Comparison of ENCODE assay signal across 8 mouse cellular contexts in the genomic region with DNA sequence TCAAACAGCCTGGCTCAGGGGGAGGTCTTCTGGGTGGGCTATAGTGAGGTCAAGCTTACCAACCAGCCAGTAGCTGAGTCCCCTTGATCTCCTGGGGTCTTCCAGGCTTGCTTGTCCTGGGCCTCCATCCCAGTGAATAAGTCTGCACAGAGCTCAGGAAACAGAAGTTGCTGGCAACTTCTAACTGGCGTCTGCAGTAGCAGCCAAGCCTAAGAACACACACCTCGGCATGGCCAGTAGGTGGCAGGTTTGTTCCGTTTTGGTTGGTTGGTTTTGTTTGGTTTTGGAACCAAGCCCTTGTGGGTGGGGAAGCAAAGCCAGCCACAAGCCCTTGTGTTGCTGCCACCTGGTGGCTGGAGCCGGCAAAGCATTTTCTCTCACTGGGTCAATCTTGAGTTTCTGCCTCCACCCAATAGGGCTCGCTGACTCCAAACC. TPM values are rescaled to one million over a fixed set of nuclear protein-coding genes. Genes with fewer than 3 reads are reported as not detected.
DNase-seq lines count a peak whose midpoint lies in the region; ATAC-seq and TF ChIP-seq lines count a peak whose summit lies in the region.

No protein-coding gene starts in this region.

- WGBS in hindbrain, embryonic 10.5 days: 3% methylated on average over 5 of the region's 5 CpGs
- 0% methylated on average over 5 of the region's 5 CpGs for WGBS in lung, embryonic 15.5 days
- 2% methylated on average over 5 of the region's 5 CpGs for WGBS in thymus, adult 2 months

- TF ChIP-seq CTCF in thymus, adult 2 months (IDR thresholded peaks at IDR 0.05; ENCODE audit: borderline replicate concordance, control insufficient read depth, extremely low read depth, insufficient read depth, low read length, poor library complexity): peak; percentile 99

- no peaks in the 10 kb centered on the region for H3K9me3 ChIP-seq in hindbrain, embryonic 10.5 days
- H3K9me3 ChIP-seq in lung, embryonic 15.5 days: no peaks in the 10 kb centered on the region

- no peak overlapping the region for H3K4me3 ChIP-seq in hindbrain, embryonic 10.5 days
- H3K4me3 ChIP-seq in lung, embryonic 15.5 days: no peak overlapping the region
- H3K4me3 ChIP-seq in thymus, adult 2 months (ENCODE audit: control insufficient read depth, insufficient read depth, low read length): no peak overlapping the region

- H3K4me1 ChIP-seq in hindbrain, embryonic 10.5 days (replicated peaks): peaks cover 60% of the 10 kb centered on the region
- H3K4me1 ChIP-seq in lung, embryonic 15.5 days: peaks cover 57% of the 10 kb centered on the region
- H3K4me1 ChIP-seq in thymus, adult 2 months (replicated peaks; ENCODE audit: control insufficient read depth, insufficient read depth, low read length): peaks cover 5% of the 10 kb centered on the region

- H3K27ac ChIP-seq in hindbrain, embryonic 10.5 days: peak overlapping the region; percentile 73
- H3K27ac ChIP-seq in lung, embryonic 15.5 days: peak overlapping the region; percentile 72
- no peak overlapping the region for H3K27ac ChIP-seq in thymus, adult 2 months (ENCODE audit: control insufficient read depth, insufficient read depth, low read length)

- H3K9ac ChIP-seq in lung, embryonic 15.5 days: peak overlapping the region; percentile 30; the same call in 1 of the 2 replicates

- TF ChIP-seq POLR2A in thymus, adult 2 months (IDR thresholded peaks at IDR 0.05; ENCODE audit: control insufficient read depth, extremely low read depth, insufficient read depth, low read length, poor library complexity): no peak

- H3K27me3 ChIP-seq in hindbrain, embryonic 10.5 days (ENCODE audit: insufficient read depth, poor library complexity, severe bottlenecking): peaks cover 3% of the 10 kb centered on the region; the same call in 1 of the 2 replicates
- H3K27me3 ChIP-seq in lung, embryonic 15.5 days: no peaks in the 10 kb centered on the region
- H3K27me3 ChIP-seq in thymus, adult 2 months (ENCODE audit: control insufficient read depth, insufficient read depth, low read length): no peaks in the 10 kb centered on the region

- peak; percentile 90 for DNase-seq in Muller cell, postnatal 12 days (ENCODE audit: inconsistent ontology term)
- DNase-seq in cerebellum, adult 9-11 months: peak; percentile 94
- DNase-seq in frontal cortex, adult 2 months (ENCODE audit: extremely low spot score in 1 of 2, low spot score in 1 of 2): peak; percentile 92 to 99
- peak; percentile 96 for DNase-seq in hindbrain, embryonic 10.5 days (ENCODE audit: low spot score)
- DNase-seq in layer of hippocampus, adult 9-10 months (ENCODE audit: low spot score): peak; percentile 96
- DNase-seq in ovary, adult 18-20 months (ENCODE audit: low spot score): peak; percentile 84
- DNase-seq in thymus, adult 2 months: peak; percentile 96

- peak overlapping the region; percentile 28 for H3K4me2 ChIP-seq in lung, embryonic 15.5 days

- peak; percentile 41; the same call in 1 of the 2 replicates for ATAC-seq in lung, embryonic 15.5 days (ENCODE audit: borderline replicate concordance, extremely low read depth, low FRiP score, low TSS enrichment)

- peaks cover 79% of the 10 kb centered on the region for H3K36me3 ChIP-seq in hindbrain, embryonic 10.5 days
- peaks cover 17% of the 10 kb centered on the region for H3K36me3 ChIP-seq in lung, embryonic 15.5 days
- no peaks in the 10 kb centered on the region for H3K36me3 ChIP-seq in thymus, adult 2 months (ENCODE audit: control insufficient read depth, insufficient read depth, low read length)

RNA-seq across cellular contexts. Expression of a gene that starts 5.5 kb away (rescaled TPM):
- polyA plus RNA-seq in frontal cortex, adult 2 months (2012; rRNA removed): 11.7 and 14.6 TPM in 2 replicates
- polyA plus RNA-seq in hindbrain, embryonic 10.5 days (2016; fragmentation: Nextera tagmentation; extraction: Ambion mirVana): 75.8 and 89.8 TPM in 2 replicates
- polyA plus RNA-seq in lung, embryonic 15.5 days (2015; fragmentation: Nextera tagmentation; extraction: Ambion mirVana): 79.8 and 81.5 TPM in 2 replicates
- 27.9 and 29.9 TPM in 2 replicates for polyA plus RNA-seq in thymus, adult 2 months (2012; rRNA removed)

RNA-seq across cellular contexts. Expression of a gene that starts 24.4 kb away (rescaled TPM):
- polyA plus RNA-seq in frontal cortex, adult 2 months (2012; rRNA removed): 0.06 TPM in 1 of 2 replicates, not detected in the other
- not detected in 2 replicates for polyA plus RNA-seq in hindbrain, embryonic 10.5 days (2016; fragmentation: Nextera tagmentation; extraction: Ambion mirVana)
- polyA plus RNA-seq in lung, embryonic 15.5 days (2015; fragmentation: Nextera tagmentation; extraction: Ambion mirVana): 2.8 and 9.3 TPM in 2 replicates
- 8.3 and 16.6 TPM in 2 replicates for polyA plus RNA-seq in thymus, adult 2 months (2012; rRNA removed)

RNA-seq across cellular contexts. Expression of a gene that starts 26.2 kb away (rescaled TPM):
- polyA plus RNA-seq in frontal cortex, adult 2 months (2012; rRNA removed): 63.6 TPM in 2 replicates
- polyA plus RNA-seq in hindbrain, embryonic 10.5 days (2016; fragmentation: Nextera tagmentation; extraction: Ambion mirVana): 58.1 and 79.1 TPM in 2 replicates
- polyA plus RNA-seq in lung, embryonic 15.5 days (2015; fragmentation: Nextera tagmentation; extraction: Ambion mirVana): 7.5 and 8.5 TPM in 2 replicates
- 28.2 and 37.6 TPM in 2 replicates for polyA plus RNA-seq in thymus, adult 2 months (2012; rRNA removed)

RNA-seq across cellular contexts. Expression of a gene that starts 55.9 kb away (rescaled TPM):
- 202 and 203 TPM in 2 replicates for polyA plus RNA-seq in frontal cortex, adult 2 months (2012; rRNA removed)
- 161 and 177 TPM in 2 replicates for polyA plus RNA-seq in hindbrain, embryonic 10.5 days (2016; fragmentation: Nextera tagmentation; extraction: Ambion mirVana)
- polyA plus RNA-seq in lung, embryonic 15.5 days (2015; fragmentation: Nextera tagmentation; extraction: Ambion mirVana): 115 and 116 TPM in 2 replicates
- polyA plus RNA-seq in thymus, adult 2 months (2012; rRNA removed): 45.7 and 46.5 TPM in 2 replicates
